Mouse (Mus musculus) right cerebral cortex, adult 2 months (tissue): ENCODE measurements at regions not wholly inside any gene's neighbourhood (a gene's known extent, or its start where the extent isn't known, plus 50 kb on each side); places are given as distances from the start of the nearest gene placed in this dataset.

Source experiments
- DNase-seq, 2 experiments: peaks; one replicate each; pipeline ENCODE4 v3.0.0; 2021 to 2022; ENCODE audit warnings: low spot score in 2 of 2

DNA sequence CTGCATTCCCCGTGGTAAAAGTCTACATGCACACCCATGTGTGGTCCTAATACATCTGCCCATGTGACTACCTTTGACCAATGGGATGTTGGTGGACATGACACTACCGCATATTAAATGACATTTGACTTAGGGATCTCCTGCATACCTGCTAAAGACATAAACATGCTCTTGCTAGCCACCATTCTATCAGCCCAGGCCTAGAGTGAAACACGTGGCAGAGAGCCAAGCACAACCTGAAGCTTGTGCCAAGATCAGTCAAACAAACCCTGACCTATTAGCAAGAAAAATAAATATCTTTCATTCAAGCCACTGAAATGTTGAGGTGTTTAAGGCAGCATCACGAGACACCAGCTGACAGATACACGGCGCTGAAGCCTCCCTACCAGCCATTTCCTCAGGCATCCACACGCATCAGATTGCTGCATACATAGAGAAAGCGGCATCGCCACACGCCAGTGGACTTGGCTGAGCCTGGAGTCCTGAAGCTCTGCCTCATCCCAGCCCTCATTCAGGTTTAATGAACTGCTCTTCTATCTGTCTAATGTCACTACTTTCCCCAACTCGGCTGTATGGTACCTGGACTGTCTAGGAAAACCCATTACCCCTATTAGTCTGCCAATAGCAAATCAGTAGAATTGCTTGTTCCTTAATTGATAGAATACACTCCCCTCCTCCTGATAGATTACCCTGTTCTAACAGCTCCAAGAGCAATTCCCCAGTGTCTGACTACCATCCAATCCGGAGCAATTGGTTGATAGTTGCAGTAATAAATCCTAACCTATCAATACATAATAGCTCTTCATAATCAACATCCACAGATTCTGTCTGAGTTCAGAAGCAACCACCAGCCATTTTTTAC is 242.8 kb upstream of the Rsrc1 start:
- no peak for DNase-seq

GRCm38 (mm10) chr3:66739356-66740014 is 241.7 kb upstream of the Rsrc1 start:
- DNase-seq = no peak

DNA sequence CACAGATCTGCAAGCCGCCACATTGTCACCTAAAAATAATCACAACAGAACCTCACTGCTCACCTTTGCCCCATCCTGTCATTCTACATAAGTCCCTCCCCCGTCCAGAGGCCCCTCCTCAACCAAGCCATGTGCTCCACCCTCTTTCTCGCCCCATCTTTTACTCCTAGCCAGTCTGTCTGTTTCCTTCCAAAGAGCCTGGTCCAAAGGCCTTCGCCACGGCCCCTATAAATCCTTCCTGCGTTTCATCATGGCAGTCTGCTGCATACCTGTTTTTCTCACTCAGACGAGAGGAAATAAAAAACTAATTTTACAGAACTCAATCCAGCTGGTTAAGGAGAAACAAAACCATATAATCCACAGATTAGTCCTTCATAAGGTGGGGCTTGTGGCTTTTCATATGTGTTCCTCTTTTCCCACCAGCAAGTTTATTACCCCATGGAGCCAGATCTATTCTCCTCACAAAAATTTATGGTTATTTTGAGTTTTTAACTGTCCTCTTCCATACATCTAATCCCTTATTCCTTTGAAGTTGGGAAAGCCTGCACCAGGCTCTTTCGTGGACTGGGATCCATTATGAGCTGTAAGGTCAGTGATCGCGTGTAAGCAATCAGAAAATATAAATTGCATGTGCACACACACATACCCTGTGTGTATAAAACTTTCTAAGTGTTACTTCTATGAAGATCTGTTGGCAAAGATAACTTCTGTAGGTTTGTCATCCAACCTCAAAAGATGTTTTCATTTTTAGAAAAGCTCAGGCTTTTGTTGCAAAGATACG is 236.9 kb upstream of the Rsrc1 start:
- DNase-seq = no peak

- DNase-seq = peak in 1 of 2 experiments; percentile 5
These were observed 234.7 kb upstream of the Rsrc1 start for GRCm38 (mm10) chr3:66746373-66747072.

DNA sequence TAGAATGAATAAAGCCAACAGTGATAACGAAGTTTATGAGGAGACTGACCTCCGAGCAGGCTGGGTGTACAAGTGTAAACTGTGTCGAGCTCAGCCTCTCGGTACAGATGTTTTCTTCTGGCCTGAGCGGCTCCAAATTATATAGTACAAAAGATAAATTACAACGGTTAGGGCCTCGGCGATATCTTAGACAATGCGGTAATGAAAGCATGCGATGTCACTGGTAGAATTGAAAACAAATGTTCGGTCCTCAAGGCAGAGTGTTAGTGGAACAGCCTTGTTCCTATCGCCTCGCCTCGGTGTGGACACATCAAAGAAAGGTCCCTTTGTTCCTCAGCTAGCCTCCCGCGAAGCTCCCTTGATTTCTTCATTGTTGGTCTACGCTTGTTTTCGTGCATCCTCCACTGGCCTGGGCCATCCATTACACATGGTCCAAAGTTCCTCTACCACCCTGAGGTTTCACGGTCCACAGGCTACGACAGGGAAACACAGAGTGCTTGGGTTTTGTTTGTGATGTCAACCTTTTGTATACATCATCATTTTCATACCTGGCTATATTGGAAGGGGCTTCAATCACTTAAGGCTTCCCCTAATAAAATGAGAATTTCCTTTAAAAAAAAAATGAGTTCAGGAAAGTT is 234.0 kb upstream of the Rsrc1 start:
- DNase-seq = peak in 1 of 2 experiments; percentile 4

DNA sequence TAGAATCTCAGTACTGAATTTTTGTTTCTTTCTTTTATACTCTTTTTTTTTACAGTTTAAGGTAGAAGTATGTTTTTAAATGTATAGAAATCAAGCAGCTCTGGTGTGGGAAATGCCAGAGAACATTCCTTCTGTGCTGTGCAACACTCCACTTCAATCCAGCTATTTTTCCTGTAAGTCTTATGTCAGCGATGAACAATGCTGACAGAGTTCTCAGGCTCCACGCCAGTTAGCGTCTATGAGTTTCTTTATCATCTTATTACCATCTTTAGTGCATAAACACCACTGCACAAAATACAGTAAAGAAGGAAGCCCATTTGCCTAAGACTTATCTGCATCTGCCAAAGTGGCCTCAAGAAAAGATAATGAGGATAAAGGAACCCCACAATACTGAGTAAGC is 223.0 kb upstream of the Rsrc1 start:
- no peak for DNase-seq

GRCm38 (mm10) chr3:66759841-66760240 is 221.3 kb upstream of the Rsrc1 start:
- DNase-seq = no peak

DNA sequence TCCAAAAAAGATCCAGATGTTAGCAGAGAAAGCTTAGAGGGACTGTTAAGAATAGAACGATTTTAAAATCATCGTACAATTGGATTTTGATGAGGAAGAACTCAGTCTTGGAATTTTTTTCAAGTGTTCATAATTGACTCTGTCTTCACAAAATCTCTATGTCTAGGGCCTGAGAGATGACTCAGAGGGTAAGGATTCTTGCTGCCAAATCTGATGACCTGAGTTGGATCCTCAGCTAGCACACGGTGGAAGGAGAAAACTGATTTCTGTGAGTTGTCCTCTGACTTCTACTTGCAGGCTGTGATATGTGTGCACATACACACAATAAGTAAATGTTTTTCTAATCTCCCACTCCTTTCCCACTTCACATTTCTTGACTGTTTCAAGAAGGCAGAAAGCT is 218.7 kb upstream of the Rsrc1 start:
- DNase-seq = no peak

DNA sequence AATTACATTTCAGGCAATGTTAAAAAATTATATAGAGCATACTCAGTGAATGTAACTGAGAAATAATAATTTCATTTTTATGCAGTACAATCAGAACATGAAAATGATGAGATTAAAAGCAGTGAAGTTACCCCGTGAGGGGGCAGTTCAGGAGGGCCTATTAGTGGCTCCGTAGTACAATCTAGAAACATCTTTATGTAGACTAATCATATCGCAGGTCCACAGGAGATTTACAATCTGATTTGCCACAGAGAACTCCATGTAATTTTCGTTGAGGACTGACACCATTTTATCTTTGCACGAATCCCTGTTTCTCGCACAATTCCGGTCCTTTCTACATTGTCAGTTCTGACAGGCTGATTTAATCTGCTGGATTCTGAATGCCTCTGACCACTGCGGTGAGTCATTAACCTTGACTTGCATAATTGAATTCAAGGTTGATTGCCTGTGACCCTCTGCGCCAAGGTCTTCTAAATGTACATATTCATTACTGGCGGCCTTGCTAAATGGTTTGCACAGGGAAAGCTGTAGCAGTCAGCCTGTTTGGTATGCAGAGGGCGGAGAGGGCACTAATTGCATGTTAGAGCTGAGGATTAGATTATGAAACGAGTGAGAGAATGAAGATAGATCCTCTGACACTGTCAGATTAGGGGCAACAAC is 183.7 kb upstream of the Rsrc1 start:
- DNase-seq = no peak

- DNase-seq = no peak
These were observed 182.9 kb upstream of the Rsrc1 start for GRCm38 (mm10) chr3:66798292-66798691.

DNA sequence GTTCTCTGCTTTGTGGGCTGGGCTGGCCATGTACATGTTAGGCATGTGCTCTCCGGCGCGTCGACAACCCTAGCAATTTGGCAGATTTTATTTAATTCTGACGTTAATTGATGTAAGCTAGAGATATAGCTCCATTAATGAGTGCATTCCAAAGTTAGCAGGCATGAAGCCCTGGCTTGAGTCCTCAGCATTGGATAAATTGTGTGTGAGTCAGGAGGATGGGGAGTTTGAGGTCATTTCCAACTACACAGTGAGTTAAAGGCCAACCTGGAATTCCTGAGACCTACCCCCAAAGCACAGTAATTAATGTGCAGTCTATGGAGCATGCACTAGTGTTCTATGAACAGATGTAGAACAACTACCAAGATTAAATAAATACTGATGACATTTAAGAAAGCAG is 178.7 kb upstream of the Rsrc1 start:
- no peak for DNase-seq

GRCm38 (mm10) chr3:66806176-66806575 is 175.0 kb upstream of the Rsrc1 start:
- no peak for DNase-seq

DNA sequence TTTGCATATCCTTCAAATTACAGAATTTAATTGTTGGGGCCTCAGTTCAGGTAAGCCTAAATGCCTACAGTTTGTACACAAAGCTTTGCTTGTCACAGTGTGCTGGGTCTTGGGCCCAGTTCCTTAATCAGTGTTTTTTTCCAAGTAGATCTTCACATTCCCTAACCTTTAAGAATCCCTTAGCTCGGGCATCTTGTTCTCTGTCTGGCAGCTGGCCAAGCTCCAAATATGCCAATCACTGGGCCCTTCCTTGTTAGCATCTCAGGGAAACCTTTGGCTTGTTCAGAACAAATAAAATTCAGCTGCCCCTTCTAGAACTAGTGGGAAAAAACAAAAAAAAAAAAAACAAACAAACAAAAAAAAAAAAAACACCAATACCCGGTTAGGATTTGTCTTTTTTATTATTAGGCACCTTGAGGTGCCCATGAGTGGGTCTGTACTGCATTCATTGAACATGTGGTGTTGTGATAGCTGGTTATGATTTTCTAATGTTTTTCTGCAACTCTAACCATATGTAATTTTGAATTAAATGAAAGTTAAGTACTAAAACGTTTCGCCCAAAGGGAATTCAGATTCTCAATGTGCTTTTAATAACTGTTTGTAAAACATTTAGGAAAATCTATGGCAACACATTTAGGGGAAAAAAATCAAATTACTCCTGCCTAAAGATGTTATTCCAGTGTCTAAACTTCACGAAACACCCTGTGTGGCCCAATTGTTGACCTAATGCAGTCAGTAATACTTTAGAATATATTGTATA is 168.3 kb upstream of the Rsrc1 start:
- DNase-seq = no peak

DNA sequence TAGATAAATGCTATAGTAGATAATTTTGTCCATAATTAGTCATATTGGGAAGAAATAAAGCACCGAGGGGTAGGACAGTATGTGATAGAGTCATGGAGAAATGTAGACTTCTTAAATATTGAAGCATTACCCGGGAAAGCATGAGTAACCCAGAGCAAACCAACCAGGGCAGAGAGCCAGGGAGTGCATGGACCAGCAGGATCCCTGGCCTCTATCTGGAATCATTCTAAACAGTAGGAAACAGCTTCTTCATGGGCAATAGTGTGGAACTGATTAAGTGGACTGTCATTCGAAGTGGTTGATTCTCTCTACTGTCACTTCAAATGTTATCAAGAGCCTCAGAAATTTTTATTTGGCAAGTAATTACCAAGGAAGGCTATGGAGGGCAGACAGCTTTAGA is 155.4 kb upstream of the Rsrc1 start:
- no peak for DNase-seq
